In genomic region chr1:43827763-43828194, GRCm38 (mm10) we compare ENCODE assay signal across 8 mouse cellular contexts. TPM values are rescaled to one million over a fixed set of nuclear protein-coding genes. Genes with fewer than 3 reads are reported as not detected.
DNase-seq lines count a peak whose midpoint lies in the region; ATAC-seq lines count a peak whose summit lies in the region.

Uxs1 (minus strand) TSS chr1:43827800.

- H3K27ac ChIP-seq in hindbrain, embryonic 15.5 days (replicated peaks) = peak within 1 kb of the TSS; percentile 92

- no peaks in the 10 kb centered on the region for H3K9me3 ChIP-seq in hindbrain, embryonic 15.5 days

- peak within 1 kb of the TSS; percentile 82 for H3K4me3 ChIP-seq in hindbrain, embryonic 15.5 days

- peak within 1 kb of the TSS; percentile 81 for H3K9ac ChIP-seq in hindbrain, embryonic 15.5 days

- under 1% methylated on average over 39 of the region's 41 CpGs for WGBS in hindbrain, embryonic 15.5 days

- peak within 1 kb of the TSS; percentile 93 for H3K4me2 ChIP-seq in hindbrain, embryonic 15.5 days

- peak; percentile 99 for DNase-seq in T-cell, adult 2 months (ENCODE audit: low spot score)
- peak; percentile 98 to 99 for DNase-seq in cerebellum, postnatal 36 days
- peak; percentile 98 to 99 for DNase-seq in frontal cortex, postnatal 36 days (ENCODE audit: low spot score in 2 of 2)
- DNase-seq in left cerebral cortex, adult 11 months (ENCODE audit: low spot score) = peak; percentile 98
- peak; percentile 99 for DNase-seq in lung, postnatal 4 days
- DNase-seq in retina, postnatal 7 days (ENCODE audit: low read depth, low spot score) = peak; percentile 93
- DNase-seq in urinary bladder, adult 2 months (ENCODE audit: low spot score) = peak; percentile 88

- H3K36me3 ChIP-seq in hindbrain, embryonic 15.5 days = no peaks in the 10 kb centered on the region

- peak; percentile 99 for ATAC-seq in hindbrain, embryonic 15.5 days (ENCODE audit: low FRiP score, low read depth)

- no peaks in the 10 kb centered on the region for H3K27me3 ChIP-seq in hindbrain, embryonic 15.5 days

- H3K4me1 ChIP-seq in hindbrain, embryonic 15.5 days (replicated peaks) = peaks cover 29% of the 10 kb centered on the region

RNA-seq across cellular contexts. Expression of gene Uxs1, which starts in this region (rescaled TPM):
- polyA plus RNA-seq in hindbrain, embryonic 15.5 days (2015; fragmentation: Nextera tagmentation; extraction: Ambion mirVana) = 17.8 and 20.1 TPM in 2 replicates
- polyA plus RNA-seq in urinary bladder, adult 2 months (2012; rRNA removed) = 59.8 and 62.9 TPM in 2 replicates

Comparison
In these comparisons a context has a peak if more than half of its experiments do, and no peak if none do; other contexts are left out.
1. Peak in every context shown above with its lines: DNase-seq, ATAC-seq, H3K4me3 ChIP-seq and H3K27ac ChIP-seq.